Mouse (Mus musculus): Measurements from ENCODE around the gene Plac8. TPM values are rescaled to one million over a fixed set of nuclear protein-coding genes. Genes with fewer than 3 reads are reported as not detected.

Plac8 gene
- polyA plus RNA-seq, 1 experiment from 2014 or later = 5.3 TPM

GRCm38 (mm10) chr5:100520223-100520622 lies 51.8 kb downstream of the Plac8 start:
- H3K4me3 ChIP-seq = 0 out of 2 replicates have a peak overlapping the region, but pooled peaks have one; percentile 1
- H3K9me3 ChIP-seq = no peaks in the 10 kb centered on the region
- H3K4me2 ChIP-seq = peak overlapping the region; percentile 14; the same call in 1 of the 2 replicates
- H3K9ac ChIP-seq = no peak overlapping the region
- H3K27me3 ChIP-seq = no peaks in the 10 kb centered on the region
- ATAC-seq (ENCODE audit: insufficient number of reproducible peaks, low FRiP score, low TSS enrichment, low read depth) = no peak
- WGBS = 85% methylated on average over 2 of the region's 2 CpGs
- no peak overlapping the region for H3K27ac ChIP-seq
- peaks cover 12% of the 10 kb centered on the region for H3K4me1 ChIP-seq
- peaks cover 3% of the 10 kb centered on the region; the same call in 1 of the 2 replicates for H3K36me3 ChIP-seq

- no peaks in the 10 kb centered on the region for H3K9me3 ChIP-seq
- H3K27ac ChIP-seq = peak overlapping the region; percentile 87
- H3K36me3 ChIP-seq = peaks cover 3% of the 10 kb centered on the region; the same call in 1 of the 2 replicates
- peaks cover 12% of the 10 kb centered on the region for H3K4me1 ChIP-seq
- H3K9ac ChIP-seq = peak overlapping the region; percentile 67
- H3K4me2 ChIP-seq = peak overlapping the region; percentile 49
- no peaks in the 10 kb centered on the region for H3K27me3 ChIP-seq
- 7% methylated on average over 5 of the region's 5 CpGs for WGBS
- H3K4me3 ChIP-seq = peak overlapping the region; percentile 63
- ATAC-seq (ENCODE audit: insufficient number of reproducible peaks, low FRiP score, low TSS enrichment, low read depth) = no peak
Observed at GRCm38 (mm10) chr5:100519027-100519411, 53.0 kb downstream of the Plac8 start.

GRCm38 (mm10) chr5:100518049-100519026 lies 53.7 kb downstream of the Plac8 start, which contains the start of gene Cops4:
Cops4 (plus strand) TSS chr5:100518309.
- WGBS = under 1% methylated on average over 64 of the region's 64 CpGs
- ATAC-seq (ENCODE audit: insufficient number of reproducible peaks, low FRiP score, low TSS enrichment, low read depth) = peak; percentile 100
- H3K27ac ChIP-seq = peak within 1 kb of the TSS; percentile 87
- H3K9ac ChIP-seq = peak within 1 kb of the TSS; percentile 67
- H3K4me1 ChIP-seq = peaks cover 12% of the 10 kb centered on the region
- no peaks in the 10 kb centered on the region for H3K9me3 ChIP-seq
- no peaks in the 10 kb centered on the region for H3K27me3 ChIP-seq
- H3K36me3 ChIP-seq = peaks cover 3% of the 10 kb centered on the region; the same call in 1 of the 2 replicates
- peak within 1 kb of the TSS; percentile 55 for H3K4me2 ChIP-seq
- peak within 1 kb of the TSS; percentile 63 for H3K4me3 ChIP-seq

GRCm38 (mm10) chr5:100512576-100512975 lies 59.5 kb downstream of the Plac8 start:
- Histone ChIP-seq H3K4me2 (no peak overlapping the region), H3K9me3 (no peaks in the 10 kb centered on the region), H3K4me3 (no peak overlapping the region), H3K27ac (no peak overlapping the region), H3K9ac (no peak overlapping the region), H3K36me3 (no peaks in the 10 kb centered on the region), H3K4me1 (peaks cover 1% of the 10 kb centered on the region), H3K27me3 (no peaks in the 10 kb centered on the region)
- ATAC-seq (ENCODE audit: insufficient number of reproducible peaks, low FRiP score, low TSS enrichment, low read depth) = no peak

- Histone ChIP-seq H3K4me2 (no peak overlapping the region), H3K36me3 (no peaks in the 10 kb centered on the region), H3K4me1 (no peaks in the 10 kb centered on the region), H3K27me3 (no peaks in the 10 kb centered on the region), H3K27ac (no peak overlapping the region), H3K4me3 (no peak overlapping the region), H3K9ac (no peak overlapping the region), H3K9me3 (no peaks in the 10 kb centered on the region)
- WGBS = 67% methylated on average over 11 of the region's 11 CpGs
- no peak for ATAC-seq (ENCODE audit: insufficient number of reproducible peaks, low FRiP score, low TSS enrichment, low read depth)
Observed at GRCm38 (mm10) chr5:100509247-100509646, 62.8 kb downstream of the Plac8 start.

Other genes starting within 250 kb of the Plac8 start
- gene Sec31a, start 156.0 kb downstream of the Plac8 start, polyA plus RNA-seq (2015; fragmentation: Nextera tagmentation; extraction: Ambion mirVana) = 266 TPM in 2 replicates
- 9.2 and 10.6 TPM in 2 replicates for gene Lin54, start 71.6 kb downstream of the Plac8 start, polyA plus RNA-seq (2015; fragmentation: Nextera tagmentation; extraction: Ambion mirVana)
- gene Cops4, start 53.9 kb downstream of the Plac8 start, polyA plus RNA-seq (2015; fragmentation: Nextera tagmentation; extraction: Ambion mirVana) = 182 and 195 TPM in 2 replicates
- 40.7 and 48.0 TPM in 2 replicates for gene Coq2, start 102.9 kb upstream of the Plac8 start, polyA plus RNA-seq (2015; fragmentation: Nextera tagmentation; extraction: Ambion mirVana)
- 5.8 and 6.1 TPM in 2 replicates for gene Hpse, start 147.5 kb upstream of the Plac8 start, polyA plus RNA-seq (2015; fragmentation: Nextera tagmentation; extraction: Ambion mirVana)
- gene Helq, start 226.4 kb upstream of the Plac8 start, polyA plus RNA-seq (2015; fragmentation: Nextera tagmentation; extraction: Ambion mirVana) = 12.1 and 15.2 TPM in 2 replicates
- gene Mrps18c, start 226.4 kb upstream of the Plac8 start, polyA plus RNA-seq (2015; fragmentation: Nextera tagmentation; extraction: Ambion mirVana) = 126 and 152 TPM in 2 replicates
- 24.7 and 27.4 TPM in 2 replicates for gene Abraxas1, start 248.7 kb upstream of the Plac8 start, polyA plus RNA-seq (2015; fragmentation: Nextera tagmentation; extraction: Ambion mirVana)

All from limb, embryonic 15.5 days (tissue).